Mouse (Mus musculus): ENCODE data around the gene Vmn1r14. TPM values are rescaled to one million over a fixed set of nuclear protein-coding genes. Genes with fewer than 3 reads are reported as not detected.
"Not testable (repeated sequence)": the region's sequence is repeated elsewhere in the genome, so short reads cannot be mapped to it uniquely, and the experiment has no call there.

Gene Vmn1r14
- not detected in 2 replicates for polyA plus RNA-seq (2016; fragmentation: Nextera tagmentation; extraction: Ambion mirVana)

DNA sequence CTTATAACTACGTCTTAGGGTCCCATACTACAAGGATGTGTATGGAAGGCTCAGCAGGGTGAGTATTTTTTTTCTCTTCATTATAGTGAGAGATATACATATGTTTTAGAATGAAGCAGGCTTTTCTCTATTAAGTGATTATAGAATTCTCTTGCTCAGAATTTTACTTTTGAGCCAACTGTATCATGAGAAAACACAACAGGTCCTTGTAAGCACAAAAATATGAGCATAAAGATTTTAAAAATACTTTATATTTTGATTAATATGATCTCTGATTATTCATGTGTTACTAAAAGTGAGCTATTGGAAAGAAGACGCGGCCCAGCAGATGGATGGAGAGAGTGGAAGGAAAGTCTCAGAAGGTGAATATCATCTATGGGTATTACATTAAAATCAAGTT, at the start of gene Vmn1r14:
TSS of gene Vmn1r14 (plus strand) at position 301 of the 400 bp plus-strand sequence.
- Histone ChIP-seq H3K27ac (no peak within 1 kb of the TSS), H3K9me3 (replicated peaks) (no peaks in the 10 kb centered on the region), H3K36me3 (no peaks in the 10 kb centered on the region), H3K4me3 (no peak within 1 kb of the TSS), H3K27me3 (ENCODE audit: low read depth, poor library complexity, severe bottlenecking) (no peaks in the 10 kb centered on the region), H3K4me1 (no peaks in the 10 kb centered on the region)
- WGBS: 93% methylated on average over 3 of the region's 3 CpGs
- no peak for DNase-seq (ENCODE audit: low spot score)

GRCm38 (mm10) chr6:57190016-57190415, 41.5 kb upstream of the Vmn1r14 start:
- not testable (repeated sequence) for H3K27me3 ChIP-seq (ENCODE audit: low read depth, poor library complexity, severe bottlenecking); H3K4me1 ChIP-seq; DNase-seq (ENCODE audit: low spot score); H3K27ac ChIP-seq; H3K4me3 ChIP-seq; H3K36me3 ChIP-seq; H3K9me3 ChIP-seq (replicated peaks)
- WGBS: 70% methylated on average over 3 of the region's 3 CpGs

GRCm38 (mm10) chr6:57202990-57203389, 28.5 kb upstream of the Vmn1r14 start, which contains the start of gene Vmn1r13:
Vmn1r13 (plus strand) TSS chr6:57203290.
- not testable (repeated sequence) for H3K4me1 ChIP-seq; H3K9me3 ChIP-seq (replicated peaks); H3K36me3 ChIP-seq; H3K27me3 ChIP-seq (ENCODE audit: low read depth, poor library complexity, severe bottlenecking); DNase-seq (ENCODE audit: low spot score); H3K27ac ChIP-seq; H3K4me3 ChIP-seq
- WGBS: 100% methylated on average over 1 of the region's 1 CpGs

GRCm38 (mm10) chr6:57257652-57258051, 26.2 kb downstream of the Vmn1r14 start, which contains the start of gene Vmn1r15:
Vmn1r15 (plus strand) TSS chr6:57257952.
- no peak for DNase-seq (ENCODE audit: low spot score)
- 81% methylated on average over 1 of the region's 1 CpGs for WGBS

DNA sequence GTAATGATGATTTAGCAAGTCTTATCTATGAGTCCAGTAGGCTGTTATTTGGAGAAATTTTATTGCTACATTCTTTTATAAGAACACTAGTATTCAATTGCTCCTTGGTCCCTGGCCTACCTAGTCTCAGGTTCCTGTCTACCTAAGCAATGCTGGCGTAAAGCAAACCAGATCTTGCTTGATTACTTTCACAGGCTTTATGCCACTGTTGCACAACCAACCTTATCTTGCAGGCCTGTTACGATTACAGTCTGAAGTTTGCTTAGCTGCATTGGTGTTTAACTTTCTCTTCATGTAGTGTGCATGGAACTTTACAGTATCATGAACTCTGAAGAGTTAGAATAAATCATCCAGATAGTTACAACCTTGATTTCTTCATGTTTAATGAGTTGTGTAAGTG, 29.5 kb downstream of the Vmn1r14 start:
- Histone ChIP-seq H3K27ac (no peak overlapping the region), H3K9me3 (replicated peaks) (no peaks in the 10 kb centered on the region), H3K4me1 (no peaks in the 10 kb centered on the region), H3K36me3 (no peaks in the 10 kb centered on the region), H3K27me3 (ENCODE audit: low read depth, poor library complexity, severe bottlenecking) (no peaks in the 10 kb centered on the region), H3K4me3 (no peak overlapping the region)
- no peak for DNase-seq (ENCODE audit: low spot score)
- 86% methylated on average over 2 of the region's 2 CpGs for WGBS

More at GRCm38 (mm10) chr6:57257652-57258051, 26.2 kb downstream of the Vmn1r14 start, which contains the start of gene Vmn1r15:
- Histone ChIP-seq H3K27ac (no peak within 1 kb of the TSS), H3K4me3 (no peak within 1 kb of the TSS), H3K4me1 (no peaks in the 10 kb centered on the region), H3K9me3 (replicated peaks) (no peaks in the 10 kb centered on the region), H3K27me3 (ENCODE audit: low read depth, poor library complexity, severe bottlenecking) (no peaks in the 10 kb centered on the region), H3K36me3 (no peaks in the 10 kb centered on the region)

DNA sequence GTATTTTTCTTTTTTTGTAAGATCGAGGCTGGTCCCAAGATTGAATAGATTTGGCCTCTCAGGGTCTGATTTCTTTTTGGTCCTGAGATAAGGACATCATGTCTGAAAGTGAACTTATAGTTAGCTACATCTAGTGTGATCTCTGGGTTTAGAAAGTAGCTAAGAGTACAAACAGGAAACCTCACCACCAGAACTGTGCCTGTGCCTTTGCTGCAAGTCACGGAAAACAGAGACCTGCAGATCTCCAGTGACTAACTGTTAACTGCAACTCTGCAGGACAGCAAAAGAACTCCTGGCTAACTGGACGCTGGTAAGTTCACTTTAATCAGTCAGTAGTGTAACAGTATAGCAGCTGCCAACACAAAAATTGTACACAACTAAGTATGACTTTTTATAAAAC, 40.4 kb downstream of the Vmn1r14 start:
- no peaks in the 10 kb centered on the region for H3K9me3 ChIP-seq (replicated peaks)
- DNase-seq (ENCODE audit: low spot score): no peak
- H3K4me3 ChIP-seq: no peak overlapping the region
- H3K4me1 ChIP-seq: peaks cover 5% of the 10 kb centered on the region; the same call in 1 of the 2 replicates
- WGBS: 85% methylated on average over 3 of the region's 3 CpGs
- H3K36me3 ChIP-seq: no peaks in the 10 kb centered on the region
- no peak overlapping the region for H3K27ac ChIP-seq
- H3K27me3 ChIP-seq (ENCODE audit: low read depth, poor library complexity, severe bottlenecking): no peaks in the 10 kb centered on the region

GRCm38 (mm10) chr6:57272517-57272916, 41.0 kb downstream of the Vmn1r14 start:
- no peak for DNase-seq (ENCODE audit: low spot score)
- Histone ChIP-seq H3K27me3 (ENCODE audit: low read depth, poor library complexity, severe bottlenecking) (no peaks in the 10 kb centered on the region), H3K9me3 (replicated peaks) (no peaks in the 10 kb centered on the region), H3K27ac (no peak overlapping the region), H3K4me1 (peaks cover 5% of the 10 kb centered on the region; the same call in 1 of the 2 replicates), H3K4me3 (no peak overlapping the region), H3K36me3 (no peaks in the 10 kb centered on the region)

- Histone ChIP-seq H3K9me3 (replicated peaks) (no peaks in the 10 kb centered on the region), H3K27me3 (ENCODE audit: low read depth, poor library complexity, severe bottlenecking) (no peaks in the 10 kb centered on the region), H3K4me3 (no peak overlapping the region), H3K4me1 (no peaks in the 10 kb centered on the region), H3K36me3 (no peaks in the 10 kb centered on the region), H3K27ac (no peak overlapping the region)
- no peak for DNase-seq (ENCODE audit: low spot score)
Measured at GRCm38 (mm10) chr6:57278952-57279351, 47.5 kb downstream of the Vmn1r14 start.

Other genes starting within 250 kb of the Vmn1r14 start
- not detected in 2 replicates for gene Vmn1r6, start 234.4 kb upstream of the Vmn1r14 start, polyA plus RNA-seq (2016; fragmentation: Nextera tagmentation; extraction: Ambion mirVana)
- not detected in 2 replicates for gene Vmn1r7, start 206.4 kb upstream of the Vmn1r14 start, polyA plus RNA-seq (2016; fragmentation: Nextera tagmentation; extraction: Ambion mirVana)
- not detected in 2 replicates for gene Vmn1r8, start 199.4 kb upstream of the Vmn1r14 start, polyA plus RNA-seq (2016; fragmentation: Nextera tagmentation; extraction: Ambion mirVana)
- gene Vmn1r9, start 164.9 kb upstream of the Vmn1r14 start, polyA plus RNA-seq (2016; fragmentation: Nextera tagmentation; extraction: Ambion mirVana): not detected in 2 replicates
- not detected in 2 replicates for gene Vmn1r10, start 122.2 kb upstream of the Vmn1r14 start, polyA plus RNA-seq (2016; fragmentation: Nextera tagmentation; extraction: Ambion mirVana)
- gene Vmn1r11, start 98.2 kb upstream of the Vmn1r14 start, polyA plus RNA-seq (2016; fragmentation: Nextera tagmentation; extraction: Ambion mirVana): not detected in 2 replicates
- gene Vmn1r12, start 74.8 kb upstream of the Vmn1r14 start, polyA plus RNA-seq (2016; fragmentation: Nextera tagmentation; extraction: Ambion mirVana): not detected in 2 replicates
- not detected in 2 replicates for gene Vmn1r13, start 28.4 kb upstream of the Vmn1r14 start, polyA plus RNA-seq (2016; fragmentation: Nextera tagmentation; extraction: Ambion mirVana)
- gene Vmn1r15, start 26.3 kb downstream of the Vmn1r14 start, polyA plus RNA-seq (2016; fragmentation: Nextera tagmentation; extraction: Ambion mirVana): not detected in 2 replicates
- gene Vmn1r16, start 97.8 kb downstream of the Vmn1r14 start, polyA plus RNA-seq (2016; fragmentation: Nextera tagmentation; extraction: Ambion mirVana): not detected in 2 replicates
- gene Vmn1r17, start 132.0 kb downstream of the Vmn1r14 start, polyA plus RNA-seq (2016; fragmentation: Nextera tagmentation; extraction: Ambion mirVana): not detected in 2 replicates
- gene Vmn1r18, start 164.1 kb downstream of the Vmn1r14 start, polyA plus RNA-seq (2016; fragmentation: Nextera tagmentation; extraction: Ambion mirVana): not detected in 2 replicates
- gene Vmn1r19, start 172.1 kb downstream of the Vmn1r14 start, polyA plus RNA-seq (2016; fragmentation: Nextera tagmentation; extraction: Ambion mirVana): not detected in 2 replicates
- gene Vmn1r20, start 197.2 kb downstream of the Vmn1r14 start, polyA plus RNA-seq (2016; fragmentation: Nextera tagmentation; extraction: Ambion mirVana): not detected in 2 replicates